Mouse (Mus musculus) heart, embryonic 14.5 days (tissue): ENCODE measurements around the gene Pes1. TPM values are rescaled to one million over a fixed set of nuclear protein-coding genes. Genes with fewer than 3 reads are reported as not detected.

ENCODE experiments used
- ATAC-seq: fragments of 200-750 bp; cut with Nextera tagmentation; 2 replicates; pipeline ENCODE4 v1.8.0; 2017; ENCODE audit warnings: low read depth, moderate TSS enrichment; ENCODE audit not compliant: insufficient number of reproducible peaks, insufficient read depth, low FRiP score
- H3K27ac ChIP-seq, 2 experiments: fragments of 200-500 bp in 1 of 2; fragments of 300-500 bp in 1 of 2; sonication (generic) in 1 of 2; replicated peaks in 1 of 2; 2 replicates each; pipeline ENCODE4 v1.5.1; 2012 to 2014; ENCODE audit warnings: low read depth in 2 of 2, low read length in 2 of 2, control low read depth in 1 of 2, mild to moderate bottlenecking in 1 of 2, mixed read lengths in 1 of 2; ENCODE audit not compliant: control insufficient read depth in 1 of 2, insufficient read depth in 1 of 2
- H3K27me3 ChIP-seq: fragments of 300-500 bp; sonication (generic); 2 replicates; pipeline ENCODE4 v1.6.1; 2014; ENCODE audit warnings: mild to moderate bottlenecking, low read length, control low read depth; ENCODE audit not compliant: control insufficient read depth, insufficient read depth
- H3K36me3 ChIP-seq: fragments of 300-500 bp; sonication (generic); 2 replicates; pipeline ENCODE4 v1.6.1; 2014; ENCODE audit warnings: mild to moderate bottlenecking, control low read depth, low read length, mixed read lengths; ENCODE audit not compliant: control insufficient read depth, insufficient read depth
- H3K4me1 ChIP-seq, 2 experiments: fragments of 200-500 bp in 1 of 2; fragments of 300-500 bp in 1 of 2; sonication (generic) in 1 of 2; 2 replicates each; pipeline ENCODE4 v1.6.1; 2012 to 2014; ENCODE audit warnings: low read length in 2 of 2, control low read depth in 1 of 2, mixed read lengths in 1 of 2; ENCODE audit not compliant: control insufficient read depth in 2 of 2, insufficient read depth in 2 of 2
- H3K4me2 ChIP-seq: fragments of 300-500 bp; sonication (generic); 2 replicates; pipeline ENCODE4 v1.6.1; 2014; ENCODE audit warnings: mild to moderate bottlenecking, low read length
- H3K4me3 ChIP-seq, 2 experiments: fragments of 200-500 bp in 1 of 2; fragments of 300-500 bp in 1 of 2; sonication (generic) in 1 of 2; 2 replicates each; pipeline ENCODE4 v1.5.1; 2012 to 2014; ENCODE audit warnings: low read length in 2 of 2, mild to moderate bottlenecking in 2 of 2, control low read depth in 1 of 2, low read depth in 1 of 2, moderate library complexity in 1 of 2; ENCODE audit not compliant: control insufficient read depth in 1 of 2, insufficient read depth in 1 of 2
- H3K9ac ChIP-seq: fragments of 300-500 bp; sonication (generic); 2 replicates; pipeline ENCODE4 v1.6.1; 2014; ENCODE audit warnings: mild to moderate bottlenecking, low read length
- H3K9me3 ChIP-seq: fragments of 300-500 bp; sonication (generic); 2 replicates; pipeline ENCODE4 v1.6.1; 2016; ENCODE audit warnings: low read length, control low read depth; ENCODE audit not compliant: control insufficient read depth
- WGBS: fragments of 180-500 bp; shearing (Covaris S2); extraction: QIAGEN DNeasy Blood & Tissue Kit; methylation state at CpG from one replicate; pipeline ENCODE4 v1.1.7; 2014; 5-methylcytosine and 5-hydroxymethylcytosine counted together
- polyA plus RNA-seq: library from polyadenylated mRNA; unstranded; fragments of >200 nt; fragmentation: Nextera tagmentation; extraction: Ambion mirVana; gene quantifications from 2 replicates; pipeline ENCODE4 v1.2.1, GENCODE M21; 2014

Pes1 gene
- polyA plus RNA-seq, 1 experiment from 2014 or later = 37.7 TPM

- Histone ChIP-seq H3K9me3 (no peaks in the 10 kb centered on the region), H3K4me2 (no peak overlapping the region), H3K9ac (no peak overlapping the region), H3K4me1 (peaks cover 9 to 10% of the 10 kb centered on the region in 2 experiments; a peak in 3 of 4 replicates), H3K4me3 (no peak overlapping the region), H3K36me3 (peaks cover 41% of the 10 kb centered on the region), H3K27me3 (peaks cover 9% of the 10 kb centered on the region), H3K27ac (peak overlapping the region in 1 of 2 experiments; percentile 54; a peak in 1 of 4 replicates)
- ATAC-seq = no peak
- WGBS = 49% methylated on average over 6 of the region's 6 CpGs
Observed at GRCm38 (mm10) chr11:3981536-3981935, 17.8 kb downstream of the Pes1 start.

- WGBS = 57% methylated on average over 7 of the region's 7 CpGs
- no peak overlapping the region for H3K4me3 ChIP-seq
- no peak overlapping the region for H3K4me2 ChIP-seq
- peaks cover 9% of the 10 kb centered on the region for H3K27me3 ChIP-seq
- peaks cover 31% of the 10 kb centered on the region for H3K36me3 ChIP-seq
- no peak for ATAC-seq
- H3K9ac ChIP-seq = no peak overlapping the region
- peaks cover 9 to 10% of the 10 kb centered on the region in 2 experiments; a peak in 3 of 4 replicates for H3K4me1 ChIP-seq
- no peaks in the 10 kb centered on the region for H3K9me3 ChIP-seq
- no peak overlapping the region for H3K27ac ChIP-seq
Observed at GRCm38 (mm10) chr11:3982275-3983209, 18.8 kb downstream of the Pes1 start.

- peak within 1 kb of the TSS; percentile 62 for H3K9ac ChIP-seq
- peaks cover 23% of the 10 kb centered on the region for H3K36me3 ChIP-seq
- peaks cover 9 to 10% of the 10 kb centered on the region in 2 experiments; a peak in 3 of 4 replicates for H3K4me1 ChIP-seq
- 2% methylated on average over 24 of the region's 37 CpGs for WGBS
- no peaks in the 10 kb centered on the region for H3K9me3 ChIP-seq
- ATAC-seq = peak; percentile 34; the same call in 1 of the 2 replicates
- peak within 1 kb of the TSS; percentile 29 to 43 for H3K4me3 ChIP-seq
- H3K27me3 ChIP-seq = peaks cover 9% of the 10 kb centered on the region
- H3K4me2 ChIP-seq = peak within 1 kb of the TSS; percentile 81
- no peak within 1 kb of the TSS for H3K27ac ChIP-seq
Observed at GRCm38 (mm10) chr11:3983291-3983862, 19.6 kb downstream of the Pes1 start, which contains the start of gene Gal3st1. Gene Gal3st1, plus strand, starts transcription at chr11:3983636.

- peaks cover 16% of the 10 kb centered on the region for H3K36me3 ChIP-seq
- peak overlapping the region; percentile 81 for H3K4me2 ChIP-seq
- WGBS = 10% methylated on average over 15 of the region's 15 CpGs
- ATAC-seq = peak; percentile 67
- H3K4me1 ChIP-seq = peaks cover 9 to 10% of the 10 kb centered on the region in 2 experiments; a peak in 3 of 4 replicates
- no peaks in the 10 kb centered on the region for H3K9me3 ChIP-seq
- H3K4me3 ChIP-seq = peak overlapping the region; percentile 29 to 43
- peaks cover 9% of the 10 kb centered on the region for H3K27me3 ChIP-seq
- no peak overlapping the region for H3K27ac ChIP-seq
- peak overlapping the region; percentile 62 for H3K9ac ChIP-seq
Observed at GRCm38 (mm10) chr11:3983863-3984745, 20.3 kb downstream of the Pes1 start.

- no peaks in the 10 kb centered on the region for H3K9me3 ChIP-seq
- 41% methylated on average over 3 of the region's 3 CpGs for WGBS
- ATAC-seq = no peak
- H3K4me3 ChIP-seq = no peak overlapping the region
- H3K36me3 ChIP-seq = no peaks in the 10 kb centered on the region
- no peaks in the 10 kb centered on the region for H3K4me1 ChIP-seq
- no peak overlapping the region for H3K27ac ChIP-seq
- peaks cover 3% of the 10 kb centered on the region; the same call in 1 of the 2 replicates for H3K27me3 ChIP-seq
- no peak overlapping the region for H3K9ac ChIP-seq
- no peak overlapping the region for H3K4me2 ChIP-seq
Observed at GRCm38 (mm10) chr11:3989748-3990147, 26.0 kb downstream of the Pes1 start.

GRCm38 (mm10) chr11:3993132-3993531 is 29.4 kb downstream of the Pes1 start:
- WGBS = 69% methylated on average over 6 of the region's 6 CpGs
- H3K27me3 ChIP-seq = peaks cover 20% of the 10 kb centered on the region

GRCm38 (mm10) chr11:3993914-3994313 is 30.1 kb downstream of the Pes1 start:
- no peak overlapping the region for H3K9ac ChIP-seq
- H3K27me3 ChIP-seq = peaks cover 27% of the 10 kb centered on the region
- no peak overlapping the region for H3K4me3 ChIP-seq
- H3K27ac ChIP-seq = no peak overlapping the region
- no peak overlapping the region for H3K4me2 ChIP-seq
- 0 out of 2 replicates have a peak, but pooled peaks cover 3% of the 10 kb centered on the region for H3K9me3 ChIP-seq
- WGBS = 80% methylated on average over 6 of the region's 6 CpGs
- no peaks in the 10 kb centered on the region for H3K36me3 ChIP-seq
- H3K4me1 ChIP-seq = peaks cover 7% of the 10 kb centered on the region in 2 experiments; a peak in 3 of 4 replicates
- no peak for ATAC-seq

More at GRCm38 (mm10) chr11:3993132-3993531, 29.4 kb downstream of the Pes1 start:
- Histone ChIP-seq H3K4me3 (no peak overlapping the region), H3K4me1 (peaks cover 3 to 4% of the 10 kb centered on the region in 2 experiments; a peak in 3 of 4 replicates), H3K36me3 (no peaks in the 10 kb centered on the region), H3K9me3 (0 out of 2 replicates have a peak, but pooled peaks cover 3% of the 10 kb centered on the region), H3K9ac (no peak overlapping the region), H3K4me2 (no peak overlapping the region), H3K27ac (no peak overlapping the region)
- no peak for ATAC-seq
